Mouse (Mus musculus): ENCODE data around the gene Naxe. TPM values are rescaled to one million over a fixed set of nuclear protein-coding genes. Genes with fewer than 3 reads are reported as not detected.

The Naxe gene
- total RNA-seq, 2 experiments from 2014 or later: 90.7 to 95.9 TPM

- DNase-seq: no peak
These were observed 10.1 kb upstream of the Naxe start for GRCm38 (mm10) chr3:88068386-88068785.

- DNase-seq: no peak
These were observed 1.3 kb downstream of the Naxe start for GRCm38 (mm10) chr3:88057030-88057429.

DNA sequence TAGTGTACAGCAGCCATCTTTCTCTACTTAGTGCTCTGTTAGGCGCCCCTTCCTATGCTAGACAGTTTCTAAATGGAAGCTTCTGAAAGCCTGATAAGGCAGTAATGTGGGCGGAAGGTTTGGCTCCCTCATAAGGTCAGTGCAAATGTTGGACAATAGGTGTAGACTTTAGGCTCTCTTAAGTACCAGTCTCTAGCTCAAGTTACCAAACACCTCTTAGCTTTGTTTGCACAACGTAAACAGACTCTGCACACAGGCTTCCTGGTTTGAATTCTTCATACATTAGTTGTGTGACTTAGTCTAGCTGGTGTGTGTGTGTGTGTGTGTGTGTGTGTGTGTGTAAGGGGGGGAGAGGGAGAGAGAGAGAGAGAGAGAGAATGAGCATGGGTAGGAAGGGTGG, 8.8 kb downstream of the Naxe start:
- DNase-seq: no peak

GRCm38 (mm10) chr3:88042661-88043421, 15.5 kb downstream of the Naxe start, which contains the start of gene Gpatch4:
TSS of gene Gpatch4 (plus strand) at chr3:88043108.
- peak; percentile 95 to 96 for DNase-seq

- no peak for DNase-seq
These were observed 22.6 kb downstream of the Naxe start for GRCm38 (mm10) chr3:88035561-88036293.

DNA sequence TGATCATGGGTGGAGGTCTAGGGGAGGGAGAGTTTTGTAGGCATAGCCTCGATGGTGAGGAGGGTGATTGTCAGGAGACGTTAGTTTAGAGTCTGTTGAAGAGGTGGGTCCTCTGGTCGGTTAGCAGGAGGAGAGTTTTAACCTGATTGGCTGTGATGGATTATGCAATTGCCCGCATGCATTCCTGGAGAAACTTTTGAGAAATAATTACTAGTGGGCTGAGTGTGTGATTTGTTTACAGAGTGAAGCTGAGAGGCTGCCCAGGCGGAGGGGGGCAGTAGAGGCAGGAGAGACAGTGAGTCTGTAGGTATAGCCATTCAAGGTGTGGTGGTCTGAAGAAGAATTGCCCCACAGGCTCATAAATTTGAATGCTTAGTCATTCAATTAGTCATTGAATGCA, 24.8 kb downstream of the Naxe start:
- DNase-seq: no peak

DNA sequence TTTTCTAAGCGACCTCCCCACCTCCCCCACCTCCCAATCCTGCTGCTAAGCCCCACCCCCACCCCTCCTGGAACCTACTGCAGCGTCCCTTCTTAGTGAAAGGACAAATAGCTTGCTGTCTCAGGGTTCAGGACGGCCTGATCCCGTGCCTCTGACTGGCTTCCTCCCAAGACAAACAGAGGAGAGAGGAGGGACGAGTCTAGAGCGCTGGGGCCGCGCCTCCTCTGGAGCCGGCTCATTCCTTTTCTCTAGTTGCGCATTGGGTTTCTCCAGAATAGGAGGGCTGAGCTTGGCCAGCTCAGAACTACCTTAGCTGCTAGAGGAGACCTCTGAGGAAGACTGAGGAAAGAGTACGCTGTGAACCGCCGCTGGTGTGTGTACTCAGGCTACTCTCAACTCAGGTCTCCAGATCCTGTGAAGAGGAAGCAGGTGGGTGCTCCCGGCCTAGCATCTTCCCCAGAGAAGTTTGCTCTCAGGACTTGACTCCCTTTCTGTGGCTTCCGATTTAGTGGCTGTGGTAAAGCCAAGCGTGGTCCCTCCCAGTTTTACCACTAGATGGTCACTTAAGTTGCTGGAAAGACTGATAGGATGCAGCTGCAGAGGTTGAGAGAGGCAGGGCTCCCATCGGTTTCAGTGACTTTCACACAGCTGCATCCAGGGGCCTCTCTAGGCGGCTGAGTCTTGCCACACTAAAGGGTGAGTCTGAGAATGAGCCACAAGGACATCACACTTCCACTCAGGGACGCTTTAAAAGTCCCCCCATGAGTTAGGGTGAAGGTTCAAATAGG, 27.5 kb downstream of the Naxe start:
- DNase-seq: peak; percentile 75 to 81

DNA sequence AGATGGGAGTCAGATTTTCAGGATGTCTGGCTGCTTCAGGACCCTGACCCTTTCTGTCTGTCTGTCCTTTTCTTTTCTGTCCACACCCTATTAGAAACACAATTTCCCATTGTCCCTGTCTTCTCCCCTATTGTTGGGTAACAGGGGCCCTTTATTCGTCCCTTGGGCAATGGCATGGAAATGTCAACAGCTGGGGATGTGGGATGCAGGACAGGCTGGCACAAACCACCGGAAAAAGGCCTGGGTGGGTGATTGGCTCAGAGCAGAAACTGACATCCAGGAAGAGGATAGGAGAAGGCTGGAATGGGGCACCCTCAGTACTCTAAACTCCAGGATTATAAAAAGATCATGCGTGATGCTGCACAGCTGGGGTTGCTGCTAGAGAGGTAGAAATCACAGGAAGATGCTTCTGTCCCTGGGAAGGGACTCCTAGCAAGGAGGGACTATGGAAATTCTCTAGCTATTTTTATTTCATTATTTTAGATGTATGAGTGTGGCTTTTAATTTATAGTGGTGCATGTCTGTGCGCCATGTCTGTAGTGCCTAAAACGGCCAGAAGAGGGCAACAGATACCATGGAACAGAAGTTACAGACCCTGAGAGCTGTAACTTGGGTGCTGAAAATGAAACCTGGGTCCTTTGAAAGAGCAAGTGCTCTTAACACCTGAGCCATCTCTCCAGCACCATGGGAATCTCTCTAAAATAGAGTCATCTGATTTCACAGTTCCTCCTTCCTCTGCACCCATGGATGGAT, 30.7 kb downstream of the Naxe start, which contains the start of gene Hapln2:
Hapln2 (minus strand) TSS at position 150 of the 753 bp plus-strand sequence.
- peak in 1 of 2 experiments; percentile 27 for DNase-seq

DNA sequence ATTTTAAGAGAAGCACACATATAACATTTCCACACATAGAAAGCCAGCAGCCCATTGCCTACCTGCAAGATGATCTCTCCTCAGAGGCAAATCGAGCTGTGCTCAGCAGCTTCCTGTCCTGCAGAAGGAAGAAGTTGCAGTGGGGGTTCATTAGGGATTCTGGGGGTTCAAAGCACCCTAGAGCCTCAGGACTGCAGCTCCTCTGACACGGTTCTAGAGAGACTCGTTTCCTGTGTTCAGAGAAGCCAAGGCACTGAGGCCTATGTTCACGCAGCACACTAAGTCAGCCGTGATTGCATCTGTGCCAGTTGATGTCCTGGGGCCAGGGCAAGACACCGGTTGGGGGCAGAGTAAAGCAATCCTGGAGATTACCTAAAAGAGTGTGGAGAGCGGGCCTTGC, 31.5 kb downstream of the Naxe start:
- no peak for DNase-seq

- no peak for DNase-seq
These were observed 34.9 kb downstream of the Naxe start for GRCm38 (mm10) chr3:88023192-88024074.

- DNase-seq: peak; percentile 94
These were observed 35.7 kb downstream of the Naxe start for GRCm38 (mm10) chr3:88022322-88023191.

GRCm38 (mm10) chr3:88010634-88011265, 47.5 kb downstream of the Naxe start:
- DNase-seq: peak in 1 of 2 experiments; percentile 54

Other genes with a start within 250 kb of the Naxe start
- gene Pear1, start 234.2 kb downstream of the Naxe start, total RNA-seq (2021): 10 to 100 TPM; 14.0 to 15.6 TPM
- 1 to 10 TPM in 1 of 2 experiments, under 1 TPM in 1; 0.17 to 1.2 TPM for gene Sh2d2a, start 211.7 kb downstream of the Naxe start, total RNA-seq (2021)
- 10 to 100 TPM; 45.6 to 47.9 TPM for gene Prcc, start 172.9 kb downstream of the Naxe start, total RNA-seq (2021)
- 100 to 1,000 TPM; 111 to 117 TPM for gene Hdgf, start 152.2 kb downstream of the Naxe start, total RNA-seq (2021)
- gene Mrpl24, start 139.0 kb downstream of the Naxe start, total RNA-seq (2021): 10 to 100 TPM; 75.0 to 77.9 TPM
- 10 to 100 TPM; 10.8 to 11.5 TPM for gene Isg20l2, start 128.2 kb downstream of the Naxe start, total RNA-seq (2021)
- gene Rrnad1, start 127.8 kb downstream of the Naxe start, total RNA-seq (2021): 1 to 10 TPM; 4.8 to 5.1 TPM
- not detected for gene Crabp2, start 109.8 kb downstream of the Naxe start, total RNA-seq (2021)
- 10 to 100 TPM; 12.5 to 24.8 TPM for gene Nes, start 87.4 kb downstream of the Naxe start, total RNA-seq (2021)
- under 1 TPM in 1 of 2 experiments, not detected in 1; 0.32 TPM for gene Bcan, start 58.3 kb downstream of the Naxe start, total RNA-seq (2021)
- not detected for gene Hapln2, start 30.9 kb downstream of the Naxe start, total RNA-seq (2021)
- 10 to 100 TPM; 10.9 to 12.3 TPM for gene Gpatch4, start 15.4 kb downstream of the Naxe start, total RNA-seq (2021)
- gene Ttc24, start 19.8 kb upstream of the Naxe start, total RNA-seq (2021): not detected
- gene Iqgap3, start 23.5 kb upstream of the Naxe start, total RNA-seq (2021): under 1 TPM; 0.39 to 0.69 TPM
- gene Mef2d, start 83.9 kb upstream of the Naxe start, total RNA-seq (2021): 100 to 1,000 TPM; 120 TPM
- under 1 TPM in 1 of 2 experiments, not detected in 1; 0.64 TPM for gene Rhbg, start 196.2 kb upstream of the Naxe start, total RNA-seq (2021)
- under 1 TPM; 0.30 to 0.33 TPM for gene Gm38392, start 228.7 kb upstream of the Naxe start, total RNA-seq (2021)
- gene Tsacc, start 238.5 kb upstream of the Naxe start, total RNA-seq (2021): 1 to 10 TPM; 6.7 to 7.3 TPM
- gene Cct3, start 238.6 kb upstream of the Naxe start, total RNA-seq (2021): 100 to 1,000 TPM; 184 to 197 TPM

Data from heart, adult 18-20 months (tissue).